Comparison of ENCODE assay signal across 17 mouse cellular contexts in genomic region chr6:81363969-81364529, GRCm38 (mm10).
"Had no signal": no experiment of that assay in that cellular context is flagged by ENCODE, and none has a peak within 500 bp of the region (broad histone marks: within the 10 kb centered on the region; RNA-seq: fewer than 3 reads in every experiment).

No protein-coding gene starts in this region.

- H3K4me3 ChIP-seq: layer of hippocampus, adult 2 months; limb, embryonic 12.5 days; liver, embryonic 13.5 days; lung, embryonic 15.5 days; megakaryocyte, embryonic 14.5 days; midbrain, embryonic 12.5 days; stomach, embryonic 15.5 days had no signal

- H3K27me3 ChIP-seq: limb, embryonic 12.5 days; liver, embryonic 13.5 days; lung, embryonic 15.5 days; megakaryocyte, embryonic 14.5 days; midbrain, embryonic 12.5 days; stomach, embryonic 15.5 days had no signal

- DNase-seq: kidney, adult 18-20 months; kidney, postnatal 10 days; kidney, postnatal 4 days; liver; liver, embryonic 13.5 days; liver, postnatal 0 days; lung, postnatal 14 days; right cerebral cortex, postnatal 14 days; thymus, adult 2 months; thymus, postnatal 25 days had no signal

- ATAC-seq: liver, postnatal 0 days had no signal

- H3K9me3 ChIP-seq: limb, embryonic 12.5 days; liver, embryonic 13.5 days; lung, embryonic 15.5 days; midbrain, embryonic 12.5 days; stomach, embryonic 15.5 days had no signal

- H3K4me1 ChIP-seq: limb, embryonic 12.5 days; liver, embryonic 13.5 days; lung, embryonic 15.5 days; megakaryocyte, embryonic 14.5 days; midbrain, embryonic 12.5 days; stomach, embryonic 15.5 days had no signal

- H3K9ac ChIP-seq: limb, embryonic 12.5 days; liver, embryonic 13.5 days; liver, postnatal 0 days; lung, embryonic 15.5 days; midbrain, embryonic 12.5 days; stomach, embryonic 15.5 days had no signal

- H3K36me3 ChIP-seq: limb, embryonic 12.5 days; liver, embryonic 13.5 days; lung, embryonic 15.5 days; midbrain, embryonic 12.5 days; stomach, embryonic 15.5 days had no signal

- H3K27ac ChIP-seq: layer of hippocampus, adult 2 months; limb, embryonic 12.5 days; liver, embryonic 13.5 days; lung, embryonic 15.5 days; macrophage; midbrain, embryonic 12.5 days; stomach, embryonic 15.5 days had no signal

- H3K4me2 ChIP-seq: limb, embryonic 12.5 days; liver, embryonic 13.5 days; lung, embryonic 15.5 days; midbrain, embryonic 12.5 days; stomach, embryonic 15.5 days had no signal
